Mouse (Mus musculus): Measurements from ENCODE around the gene Rpl14.

Rpl14 gene

DNA sequence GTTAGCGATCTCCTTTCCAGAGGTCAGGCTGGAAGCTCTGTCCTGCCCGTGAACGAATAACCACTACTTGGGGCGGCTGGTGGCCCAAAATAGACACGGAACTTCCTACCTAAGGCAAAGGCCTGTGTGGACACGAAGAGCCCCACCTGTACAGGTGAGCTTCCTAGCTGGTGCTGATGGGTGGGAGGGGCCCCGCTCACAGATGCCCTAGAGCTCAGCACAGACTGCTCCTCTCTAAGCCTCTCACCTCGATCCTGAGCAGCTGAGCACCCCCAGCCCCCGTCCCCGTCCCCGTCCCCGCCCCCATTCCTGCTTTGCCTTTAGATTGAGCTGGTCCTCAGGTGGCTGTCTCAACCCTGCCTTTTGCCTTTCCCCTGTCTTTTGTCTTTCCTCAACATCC, 32.7 kb downstream of the Rpl14 start:
- no peak for DNase-seq

DNA sequence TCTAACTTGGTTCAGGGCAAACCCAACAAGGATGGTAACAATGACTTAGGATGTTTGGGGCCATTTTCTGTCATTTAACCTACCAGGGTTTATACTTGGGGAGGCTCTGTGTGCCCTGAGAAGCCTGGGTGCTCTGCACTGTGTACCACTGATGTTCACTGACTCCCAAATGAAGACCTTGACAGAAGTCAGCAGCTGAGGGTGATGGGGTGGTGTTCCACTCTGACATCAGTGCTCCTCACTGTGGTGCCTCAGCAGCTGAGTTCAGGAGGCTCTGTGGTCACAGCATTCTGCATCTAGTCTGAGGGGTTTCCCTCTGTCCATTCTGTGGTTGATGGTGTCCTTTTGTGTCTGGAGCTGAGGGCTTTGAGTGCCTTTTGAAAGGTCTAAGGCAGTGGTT, 39.8 kb downstream of the Rpl14 start:
- no peak for DNase-seq

- DNase-seq = no peak
Observed at GRCm38 (mm10) chr9:120614059-120614458, 42.8 kb downstream of the Rpl14 start.

DNA sequence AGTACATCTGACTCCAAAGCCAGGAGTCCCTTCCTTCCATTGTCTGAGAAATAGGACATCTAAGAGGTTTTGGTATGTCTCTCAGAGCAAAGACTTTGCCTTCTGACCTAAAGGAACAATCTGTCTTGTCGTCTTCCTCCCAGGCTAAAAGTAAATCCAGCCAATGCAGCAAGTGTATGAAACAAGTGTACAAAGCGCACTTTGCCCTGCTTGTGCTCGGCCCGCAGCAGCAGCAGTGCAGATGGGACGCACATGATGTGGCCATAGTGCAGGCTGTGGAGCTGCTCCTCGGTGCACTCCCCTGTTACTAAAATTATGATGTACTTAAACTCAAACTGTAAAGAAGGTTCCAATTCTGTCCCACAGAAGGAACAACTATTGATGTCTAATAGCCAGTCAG, 46.9 kb downstream of the Rpl14 start:
- no peak for DNase-seq

DNA sequence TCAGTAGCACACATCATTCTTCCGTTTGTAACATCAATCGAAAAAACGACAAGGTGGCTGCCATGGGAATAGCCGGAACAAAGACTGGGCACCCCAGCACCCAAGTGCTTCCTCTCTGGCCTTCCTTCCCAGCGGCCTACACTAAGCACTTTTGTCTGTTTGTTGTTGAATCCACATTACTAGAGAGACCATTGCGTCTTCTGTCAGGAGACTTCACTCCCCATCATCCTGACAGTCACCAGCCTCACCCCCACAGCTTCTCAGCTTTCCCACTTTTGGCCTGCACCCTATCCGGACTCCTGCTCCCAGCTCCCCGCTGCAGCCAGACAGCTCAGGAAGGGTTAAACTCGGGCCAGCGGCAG, 48.1 kb downstream of the Rpl14 start:
- no peak for DNase-seq

DNA sequence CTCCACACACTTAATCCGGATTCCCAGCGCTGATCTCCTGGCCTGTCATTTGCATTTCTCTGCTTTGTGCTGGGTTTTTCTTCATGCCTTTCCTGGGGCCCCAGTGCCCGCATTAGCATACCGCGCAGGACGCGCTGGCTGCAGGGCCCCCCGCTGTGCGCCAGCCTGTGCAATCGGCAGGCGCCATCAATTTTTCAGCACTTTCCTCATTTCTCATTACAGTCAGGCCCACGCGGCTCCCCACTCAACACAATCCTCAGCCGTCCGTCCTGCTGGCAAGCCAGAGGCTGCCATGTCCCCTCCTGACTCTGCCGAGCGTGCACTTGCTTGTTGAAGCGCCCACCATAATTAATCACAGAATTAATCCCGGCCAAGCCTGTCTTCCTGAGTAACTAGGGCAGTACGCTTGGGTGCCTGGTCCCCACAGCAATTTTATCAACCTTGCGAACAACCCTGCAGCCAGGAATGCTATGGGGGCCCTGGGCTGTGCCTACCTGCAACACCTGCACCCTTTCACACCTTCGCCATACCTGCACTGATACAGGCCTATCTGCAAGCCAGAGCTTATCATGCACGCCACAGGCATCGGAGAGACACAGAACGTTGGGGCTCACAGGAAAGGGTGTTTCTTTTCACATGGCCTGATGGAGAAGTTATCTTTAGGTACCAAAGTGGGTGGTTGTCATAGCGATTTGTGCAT, 48.6 kb downstream of the Rpl14 start:
- DNase-seq = no peak

DNA sequence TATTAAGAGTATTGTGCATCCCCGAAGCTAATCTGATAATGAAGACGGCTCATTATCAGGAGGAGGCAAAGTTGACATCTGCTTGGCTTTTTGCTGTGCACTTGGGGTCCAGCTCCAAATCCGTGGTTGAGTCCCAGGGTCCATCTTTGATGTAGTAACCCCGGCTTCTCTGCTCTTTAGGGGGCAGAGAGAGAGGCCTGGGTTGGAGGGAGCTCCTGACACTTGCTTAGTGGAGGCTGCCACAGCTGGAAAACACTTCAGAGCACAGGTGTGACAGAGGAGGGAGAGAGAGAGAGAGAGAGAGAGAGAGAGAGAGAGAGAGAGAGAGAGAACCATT, 49.1 kb downstream of the Rpl14 start:
- no peak for DNase-seq
